Mouse (Mus musculus) forebrain, embryonic 15.5 days (tissue): ENCODE measurements at regions not wholly inside any gene's neighbourhood (a gene's known extent, or its start where the extent isn't known, plus 50 kb on each side); places are given as distances from the start of the nearest gene placed in this dataset.

Source experiments
- ATAC-seq: fragments of 200-750 bp; cut with Nextera tagmentation; replicated peaks from 2 replicates; pipeline ENCODE4 v1.8.0; 2017; ENCODE audit warnings: mild to moderate bottlenecking, moderate TSS enrichment, moderate library complexity
- H3K27ac ChIP-seq: fragments of 300-500 bp; sonication (generic); replicated peaks from 2 replicates; pipeline ENCODE4 v1.5.1; 2015; ENCODE audit warnings: mild to moderate bottlenecking, inconsistent platforms
- H3K27me3 ChIP-seq: fragments of 300-500 bp; sonication (generic); 2 replicates; pipeline ENCODE4 v1.6.1; 2015; ENCODE audit warnings: inconsistent platforms
- H3K36me3 ChIP-seq: fragments of 300-500 bp; sonication (generic); 2 replicates; pipeline ENCODE4 v1.6.1; 2015; ENCODE audit warnings: mild to moderate bottlenecking, inconsistent platforms
- H3K4me1 ChIP-seq: fragments of 300-500 bp; sonication (generic); 2 replicates; pipeline ENCODE4 v1.6.1; 2015; ENCODE audit warnings: inconsistent platforms
- H3K4me2 ChIP-seq: fragments of 300-500 bp; sonication (generic); replicated peaks from 2 replicates; pipeline ENCODE4 v1.6.1; 2015; ENCODE audit warnings: mild to moderate bottlenecking, inconsistent platforms
- H3K4me3 ChIP-seq: fragments of 300-500 bp; sonication (generic); 2 replicates; pipeline ENCODE4 v1.5.1; 2015; ENCODE audit warnings: mild to moderate bottlenecking, inconsistent platforms
- H3K9ac ChIP-seq: fragments of 300-500 bp; sonication (generic); replicated peaks from 2 replicates; pipeline ENCODE4 v1.6.1; 2015; ENCODE audit warnings: mild to moderate bottlenecking, inconsistent platforms
- H3K9me3 ChIP-seq: fragments of 300-500 bp; sonication (generic); 2 replicates; pipeline ENCODE4 v1.6.1; 2016; ENCODE audit warnings: inconsistent platforms
- WGBS: fragments of 180-500 bp; shearing (Covaris S2); methylation state at CpG from one replicate; pipeline ENCODE4 v1.1.7; 2015; ENCODE audit warnings: mixed read lengths; 5-methylcytosine and 5-hydroxymethylcytosine counted together

DNA sequence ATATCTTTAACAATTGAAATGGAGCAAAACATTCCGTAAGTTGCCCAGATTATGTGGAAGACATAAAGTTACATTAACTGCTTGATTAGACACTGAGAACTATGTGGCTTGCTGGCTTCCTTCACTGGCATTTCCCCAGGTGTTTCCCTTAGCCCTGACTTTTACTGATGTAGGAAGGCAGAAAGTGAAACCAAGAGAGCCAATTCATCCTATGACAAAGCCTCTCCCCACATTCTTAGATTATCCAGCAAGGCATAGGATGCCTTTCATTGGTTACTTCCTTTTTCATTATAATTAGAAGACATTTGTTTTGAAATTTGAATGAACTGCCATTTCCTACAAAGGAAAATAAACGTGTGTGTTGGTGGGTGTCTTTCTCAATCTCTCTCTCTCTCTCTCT lies 72.1 kb downstream of the Cdc42ep3 start:
- Histone ChIP-seq H3K9ac (no peak overlapping the region), H3K9me3 (no peaks in the 10 kb centered on the region), H3K36me3 (no peaks in the 10 kb centered on the region), H3K27me3 (no peaks in the 10 kb centered on the region), H3K4me1 (no peaks in the 10 kb centered on the region), H3K4me2 (no peak overlapping the region), H3K27ac (no peak overlapping the region), H3K4me3 (no peak overlapping the region)
- no peak for ATAC-seq
- WGBS, result 46% methylated on average over 2 of the region's 2 CpGs

DNA sequence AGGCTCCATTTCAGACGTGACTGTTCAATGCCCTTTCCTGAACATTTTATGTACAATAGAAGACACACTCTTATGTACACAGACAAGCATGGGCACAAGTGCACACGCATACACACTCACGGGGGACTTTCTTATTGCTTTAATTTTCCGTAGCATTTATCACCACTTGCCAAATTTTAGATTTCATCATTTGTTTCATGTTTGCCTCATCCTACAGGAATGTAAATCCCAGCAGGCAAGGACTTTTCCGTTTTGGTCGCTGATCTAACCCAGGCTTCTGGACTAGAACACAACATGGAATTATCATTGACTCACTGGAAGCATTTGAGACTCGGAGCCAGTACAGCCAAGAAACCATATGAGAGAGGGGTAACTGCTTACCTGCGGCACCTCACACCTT lies 81.3 kb downstream of the Cdc42ep3 start:
- no peak overlapping the region for H3K9ac ChIP-seq
- WGBS, result 81% methylated on average over 8 of the region's 8 CpGs
- no peak overlapping the region for H3K4me3 ChIP-seq
- H3K27ac ChIP-seq, result no peak overlapping the region
- no peak overlapping the region for H3K4me2 ChIP-seq
- no peaks in the 10 kb centered on the region for H3K36me3 ChIP-seq
- no peak for ATAC-seq
- no peaks in the 10 kb centered on the region for H3K4me1 ChIP-seq
- no peaks in the 10 kb centered on the region for H3K9me3 ChIP-seq
- H3K27me3 ChIP-seq, result no peaks in the 10 kb centered on the region

DNA sequence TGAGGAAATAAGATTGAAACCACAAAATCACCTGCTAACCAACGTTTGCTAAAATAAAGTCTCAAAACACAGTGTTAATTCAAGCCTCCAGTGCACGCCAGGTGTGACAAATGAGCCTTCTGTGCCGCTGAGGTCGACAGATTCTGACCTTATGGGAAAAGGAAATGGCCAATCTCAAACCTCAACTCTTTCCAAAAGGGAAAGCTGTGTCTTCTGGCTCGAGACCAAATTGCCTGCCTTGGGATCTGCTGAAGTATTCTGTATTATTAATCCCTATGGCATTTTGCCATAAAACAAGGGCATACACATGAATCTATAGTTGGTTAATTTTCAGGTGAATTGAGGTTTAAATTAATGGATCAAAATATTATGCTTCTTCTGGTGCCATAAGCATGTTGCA lies 95.2 kb downstream of the Cdc42ep3 start:
- WGBS, result 56% methylated on average over 5 of the region's 5 CpGs

DNA sequence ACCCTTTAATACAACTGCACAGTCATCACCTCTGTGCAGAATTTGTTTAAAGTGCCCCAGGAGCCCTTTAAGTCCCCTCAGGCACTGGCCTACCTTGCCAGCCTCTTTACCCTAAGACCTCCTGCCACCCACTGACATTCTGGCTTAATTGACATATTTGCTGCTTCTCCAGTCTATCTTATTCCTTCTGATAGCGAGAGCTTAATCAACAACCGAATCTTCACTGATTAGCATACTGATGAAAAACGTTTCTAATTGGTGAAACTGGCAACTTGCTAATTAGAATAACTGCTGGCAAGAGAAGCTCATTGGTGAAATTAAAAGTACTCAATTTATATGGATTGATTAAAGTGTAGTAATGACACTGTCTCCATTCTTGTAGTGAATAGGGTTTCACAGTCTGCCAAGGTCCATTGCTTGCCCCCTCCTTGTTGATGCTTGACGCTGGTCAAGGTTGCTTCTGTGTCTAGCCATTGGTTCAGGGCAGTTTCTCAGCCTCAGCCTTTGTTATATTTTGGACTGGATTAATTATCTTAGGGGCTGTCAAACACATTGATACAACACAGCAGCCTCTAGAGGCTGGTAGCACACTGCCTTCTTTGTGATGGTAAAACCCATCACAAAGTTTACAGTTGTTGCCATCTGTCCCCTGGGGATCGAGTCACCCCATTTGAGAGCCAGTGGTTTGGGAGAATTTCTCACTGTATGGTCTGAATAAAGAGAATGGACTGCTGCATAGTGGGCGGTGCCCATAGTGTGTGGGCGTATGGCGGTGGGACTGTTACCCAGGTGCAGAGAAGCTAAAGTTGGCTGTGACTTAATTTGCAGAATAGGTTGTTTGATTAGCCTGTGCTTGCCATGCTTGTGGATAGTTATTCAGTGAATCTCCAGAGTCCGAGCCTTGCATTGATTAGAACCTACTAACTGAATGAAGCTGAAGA lies 107.7 kb downstream of the Cdc42ep3 start:
- Histone ChIP-seq H3K36me3 (no peaks in the 10 kb centered on the region), H3K27me3 (no peaks in the 10 kb centered on the region), H3K27ac (no peak overlapping the region), H3K9ac (no peak overlapping the region), H3K9me3 (no peaks in the 10 kb centered on the region), H3K4me2 (no peak overlapping the region), H3K4me1 (peaks cover 13% of the 10 kb centered on the region), H3K4me3 (no peak overlapping the region)
- 36% methylated on average over 9 of the region's 9 CpGs for WGBS
- ATAC-seq, result peak; percentile 68

More for the DNA sequence above, 95.2 kb downstream of the Cdc42ep3 start:
- Histone ChIP-seq H3K27ac (no peak overlapping the region), H3K4me1 (no peaks in the 10 kb centered on the region), H3K36me3 (no peaks in the 10 kb centered on the region), H3K9ac (no peak overlapping the region), H3K4me2 (no peak overlapping the region), H3K9me3 (no peaks in the 10 kb centered on the region), H3K27me3 (no peaks in the 10 kb centered on the region), H3K4me3 (no peak overlapping the region)
- no peak for ATAC-seq

DNA sequence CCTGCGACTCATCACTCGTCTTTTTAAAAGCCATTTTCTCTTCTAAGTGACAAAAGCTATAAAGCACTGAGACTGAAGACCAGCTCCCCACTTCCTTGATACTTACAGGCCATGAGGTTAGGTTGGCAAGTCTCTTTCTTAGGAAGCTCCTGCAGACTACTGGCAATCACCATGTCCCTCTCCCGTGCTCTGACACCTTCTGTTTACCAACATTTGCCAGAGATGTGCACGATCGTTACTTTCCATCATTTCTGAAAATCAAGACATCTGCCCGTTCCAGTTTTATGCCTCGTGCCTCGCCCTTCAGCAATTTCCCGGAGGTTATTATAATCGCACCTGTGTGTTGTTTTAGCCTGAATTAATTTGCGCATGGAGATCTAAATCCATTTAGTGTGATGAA lies 110.8 kb downstream of the Cdc42ep3 start:
- H3K4me3 ChIP-seq, result no peak overlapping the region
- H3K27ac ChIP-seq, result no peak overlapping the region
- no peaks in the 10 kb centered on the region for H3K9me3 ChIP-seq
- no peak overlapping the region for H3K9ac ChIP-seq
- H3K4me2 ChIP-seq, result no peak overlapping the region
- H3K36me3 ChIP-seq, result no peaks in the 10 kb centered on the region
- 81% methylated on average over 11 of the region's 11 CpGs for WGBS
- H3K4me1 ChIP-seq, result peaks cover 13% of the 10 kb centered on the region
- ATAC-seq, result no peak
- no peaks in the 10 kb centered on the region for H3K27me3 ChIP-seq

DNA sequence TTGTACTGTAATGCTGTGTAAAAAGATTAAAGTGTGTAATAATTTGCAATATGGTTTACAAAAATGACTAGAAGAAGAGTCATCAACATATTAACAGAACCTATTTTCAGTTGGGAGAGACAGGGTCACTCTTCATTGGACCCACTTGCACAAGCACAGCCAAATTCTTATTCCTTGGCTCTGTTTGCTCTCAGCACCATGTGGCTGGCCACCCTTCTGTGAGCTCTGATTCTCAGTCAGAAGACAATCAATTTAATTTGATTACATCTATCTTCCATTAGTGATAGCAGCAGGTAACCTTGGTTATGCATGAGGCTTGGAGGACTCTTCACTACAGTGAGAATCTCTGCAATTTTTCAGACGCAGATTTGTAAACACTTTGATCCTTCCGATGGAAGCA lies 111.5 kb downstream of the Cdc42ep3 start:
- Histone ChIP-seq H3K27ac (no peak overlapping the region), H3K36me3 (no peaks in the 10 kb centered on the region), H3K9me3 (no peaks in the 10 kb centered on the region), H3K27me3 (no peaks in the 10 kb centered on the region), H3K4me1 (peaks cover 13% of the 10 kb centered on the region), H3K9ac (no peak overlapping the region), H3K4me2 (no peak overlapping the region), H3K4me3 (no peak overlapping the region)
- ATAC-seq, result no peak
- WGBS, result 88% methylated on average over 2 of the region's 2 CpGs

DNA sequence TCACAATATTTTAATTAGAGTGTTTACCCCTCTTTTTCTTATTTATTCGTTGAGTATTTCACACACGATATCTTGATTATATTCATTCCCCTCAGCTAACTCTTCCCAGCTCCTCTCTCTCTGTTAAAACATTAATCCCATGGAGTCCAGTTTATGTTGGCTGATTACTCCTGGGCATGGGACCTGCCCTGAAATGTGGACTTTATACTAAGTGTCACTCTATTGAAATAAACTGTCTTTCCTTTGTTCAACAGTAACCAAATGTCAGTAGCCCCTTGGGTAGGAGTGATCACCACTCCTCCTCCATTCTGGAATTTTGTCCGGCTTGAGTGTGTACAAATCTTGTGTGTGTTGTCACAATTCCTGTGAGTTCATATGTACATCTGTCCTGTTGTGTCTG lies 113.4 kb downstream of the Cdc42ep3 start:
- Histone ChIP-seq H3K36me3 (no peaks in the 10 kb centered on the region), H3K4me2 (no peak overlapping the region), H3K9me3 (no peaks in the 10 kb centered on the region), H3K27ac (no peak overlapping the region), H3K27me3 (no peaks in the 10 kb centered on the region), H3K9ac (no peak overlapping the region), H3K4me3 (no peak overlapping the region), H3K4me1 (no peaks in the 10 kb centered on the region)
- WGBS, result 95% methylated on average over 3 of the region's 3 CpGs
- no peak for ATAC-seq

DNA sequence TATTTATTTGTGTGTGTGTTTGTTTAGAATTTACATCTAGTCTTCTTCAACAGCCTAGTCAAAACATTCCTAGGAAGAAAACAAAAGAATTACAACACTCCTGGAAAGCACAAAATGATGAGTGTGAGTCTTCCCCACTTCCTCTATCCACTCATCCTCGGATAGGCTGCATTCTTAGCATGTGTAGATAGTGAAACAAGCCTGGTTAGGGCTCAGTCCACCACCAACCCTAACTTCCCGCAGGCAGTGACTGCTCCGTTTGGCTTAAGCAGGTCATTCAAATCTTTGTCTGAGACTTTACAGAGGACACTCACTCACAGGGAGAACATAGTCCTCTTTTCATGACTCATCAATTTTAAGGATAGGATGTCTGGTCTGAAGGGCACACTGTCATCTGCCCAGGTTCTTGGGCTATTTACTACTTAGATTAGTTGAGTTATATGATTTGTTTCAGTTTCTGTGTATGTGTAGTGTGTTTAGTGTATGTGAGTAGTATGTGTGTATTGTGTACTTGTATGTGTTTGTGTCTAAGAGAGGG lies 118.6 kb downstream of the Cdc42ep3 start:
- 81% methylated on average over 3 of the region's 3 CpGs for WGBS
- no peaks in the 10 kb centered on the region for H3K36me3 ChIP-seq
- H3K4me3 ChIP-seq, result no peak overlapping the region
- H3K9ac ChIP-seq, result no peak overlapping the region
- no peak overlapping the region for H3K27ac ChIP-seq
- H3K4me1 ChIP-seq, result peaks cover 7% of the 10 kb centered on the region
- no peak for ATAC-seq
- H3K27me3 ChIP-seq, result no peaks in the 10 kb centered on the region
- H3K4me2 ChIP-seq, result no peak overlapping the region
- H3K9me3 ChIP-seq, result no peaks in the 10 kb centered on the region

DNA sequence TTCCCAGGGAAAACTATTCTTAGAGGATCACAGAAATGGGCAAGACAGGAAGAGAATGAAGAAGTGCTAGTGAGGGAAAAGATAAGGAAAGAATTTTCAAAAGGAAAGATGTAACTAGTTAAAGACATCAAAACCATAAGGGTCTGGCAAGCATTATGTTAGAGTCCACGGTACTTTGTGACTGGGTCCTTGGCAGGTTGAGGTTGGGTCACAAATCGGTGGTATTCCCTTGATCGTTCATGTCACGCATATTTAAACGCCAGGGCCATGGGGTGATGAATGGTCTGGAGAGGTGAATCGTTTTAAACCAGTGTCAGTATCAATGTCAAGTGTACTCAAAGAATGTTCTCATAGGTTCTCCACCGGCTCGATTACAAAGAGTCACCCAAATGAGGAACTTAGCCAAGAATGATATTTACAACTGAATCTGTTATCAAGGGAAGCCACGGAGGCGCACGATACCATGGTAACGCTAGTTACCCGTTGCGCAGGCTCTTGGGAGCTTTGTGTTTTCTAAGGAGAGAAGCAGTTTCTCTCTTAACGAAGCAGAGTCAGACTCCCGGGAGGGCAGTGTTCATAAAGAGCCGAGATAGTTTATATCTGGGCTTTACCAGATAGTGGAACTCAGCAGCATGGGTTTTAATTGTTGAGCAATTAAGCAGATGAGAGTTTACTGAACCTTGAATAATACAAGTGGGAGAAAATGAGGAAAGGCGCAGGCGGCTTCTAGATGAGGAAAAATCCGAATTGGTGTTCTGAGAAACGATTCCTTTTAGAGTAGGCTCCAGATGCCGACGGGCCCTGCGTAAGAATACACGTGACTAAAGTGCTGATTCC lies 124.0 kb downstream of the Cdc42ep3 start:
- peaks cover 13% of the 10 kb centered on the region for H3K4me1 ChIP-seq
- peak; percentile 95 for ATAC-seq
- H3K9me3 ChIP-seq, result no peaks in the 10 kb centered on the region
- H3K36me3 ChIP-seq, result no peaks in the 10 kb centered on the region
- peak overlapping the region; percentile 27 for H3K4me3 ChIP-seq
- 30% methylated on average over 25 of the region's 25 CpGs for WGBS
- H3K9ac ChIP-seq, result no peak overlapping the region; the same call in 1 of the 2 replicates
- H3K27ac ChIP-seq, result peak overlapping the region; percentile 35; the same call in 1 of the 2 replicates
- H3K27me3 ChIP-seq, result no peaks in the 10 kb centered on the region
- H3K4me2 ChIP-seq, result peak overlapping the region; percentile 39

DNA sequence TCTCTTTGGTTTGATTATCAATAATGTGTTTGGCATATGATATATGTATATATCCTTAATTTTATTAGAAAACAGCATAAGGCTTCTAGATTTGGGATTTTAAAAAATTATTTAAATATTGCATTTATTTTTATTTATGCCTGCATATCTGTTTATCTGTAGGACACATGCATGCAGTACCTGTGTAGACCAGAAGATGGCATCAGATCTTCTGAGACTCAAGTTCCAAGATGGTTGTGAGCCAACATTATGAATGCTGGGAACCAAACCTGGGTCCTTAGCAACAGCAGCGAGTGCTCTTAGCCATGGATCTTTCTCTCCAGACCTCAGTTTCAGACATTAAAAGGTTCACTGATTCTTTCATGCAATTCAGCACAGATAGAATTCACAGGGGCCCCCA lies 148.3 kb downstream of the Cdc42ep3 start:
- WGBS, result 85% methylated on average over 1 of the region's 1 CpGs
- Histone ChIP-seq H3K4me2 (no peak overlapping the region), H3K9me3 (no peaks in the 10 kb centered on the region), H3K9ac (no peak overlapping the region), H3K36me3 (no peaks in the 10 kb centered on the region), H3K4me1 (no peaks in the 10 kb centered on the region), H3K27me3 (no peaks in the 10 kb centered on the region), H3K27ac (no peak overlapping the region), H3K4me3 (no peak overlapping the region)
- no peak for ATAC-seq

DNA sequence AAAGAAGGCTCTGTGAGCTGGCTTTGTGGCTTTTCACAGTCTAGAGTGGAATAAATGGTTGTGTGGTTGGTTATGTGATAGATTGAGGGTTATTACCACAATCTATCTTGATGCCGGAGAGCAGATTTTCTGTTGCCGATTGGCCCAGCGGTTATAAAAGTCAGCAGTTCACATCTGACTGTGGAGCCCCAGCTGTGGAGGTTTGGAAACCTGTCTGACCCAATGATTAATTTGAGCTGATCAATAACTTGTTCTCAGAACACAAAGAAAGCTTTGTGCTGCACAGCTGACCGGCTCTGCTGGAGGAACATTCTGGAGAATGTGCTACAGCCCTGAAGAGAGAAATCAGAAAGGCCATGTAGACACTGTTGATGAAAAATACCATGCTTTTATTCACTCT lies 148.8 kb downstream of the Cdc42ep3 start:
- Histone ChIP-seq H3K4me1 (no peaks in the 10 kb centered on the region), H3K9ac (no peak overlapping the region), H3K27me3 (no peaks in the 10 kb centered on the region), H3K4me2 (no peak overlapping the region), H3K27ac (no peak overlapping the region), H3K9me3 (no peaks in the 10 kb centered on the region), H3K36me3 (no peaks in the 10 kb centered on the region), H3K4me3 (no peak overlapping the region)
- WGBS, result 88% methylated on average over 4 of the region's 4 CpGs
- no peak for ATAC-seq
